ENCODE assay signal across 22 mouse cellular contexts in the genomic region with DNA sequence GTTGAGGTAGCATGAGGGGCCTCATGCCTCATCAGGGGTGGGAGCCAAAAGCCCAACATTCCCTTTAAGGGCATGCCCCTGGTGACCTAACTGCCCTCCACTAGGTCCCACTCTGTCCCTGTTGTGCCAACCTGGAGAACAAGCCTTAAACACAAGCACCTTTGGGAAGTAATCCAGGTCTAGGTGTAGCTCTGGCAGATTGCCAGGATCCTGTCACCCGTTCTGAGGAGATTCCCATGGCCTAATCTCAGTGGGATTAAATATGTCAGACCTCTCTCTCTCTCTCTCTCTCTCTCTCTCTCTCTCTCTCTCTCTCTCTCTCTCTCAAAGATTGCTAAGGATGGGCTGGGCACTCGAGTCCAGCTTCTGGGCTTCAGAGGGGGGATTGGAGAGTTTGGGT. TPM values are rescaled to one million over a fixed set of nuclear protein-coding genes. Genes with fewer than 3 reads are reported as not detected.
A peak's percentile ranks its signal among the peaks of the same experiment; 100 is the strongest.
DNase-seq lines count a peak whose midpoint lies in the region; ATAC-seq and TF ChIP-seq lines count a peak whose summit lies in the region.
"Had no signal": no experiment of that assay in that cellular context is flagged by ENCODE, and none has a peak within 500 bp of the region (broad histone marks: within the 10 kb centered on the region; RNA-seq: fewer than 3 reads in every experiment).

No protein-coding gene starts in this region.

- H3K9me3 ChIP-seq in heart, embryonic 14.5 days (ENCODE audit: control insufficient read depth, low read length) = no peaks in the 10 kb centered on the region
- no peaks in the 10 kb centered on the region for H3K9me3 ChIP-seq in heart, postnatal 0 days (replicated peaks; ENCODE audit: control insufficient read depth, low read length)
- H3K9me3 ChIP-seq: forebrain, embryonic 10.5 days; G1E; lung, embryonic 15.5 days; midbrain, embryonic 13.5 days; neural tube, embryonic 12.5 days had no signal

- ATAC-seq in heart, embryonic 14.5 days (ENCODE audit: insufficient number of reproducible peaks, insufficient read depth, low FRiP score, low read depth) = no peak
- ATAC-seq in heart, postnatal 0 days (ENCODE audit: insufficient read depth, low read depth) = no peak
- ATAC-seq: activated CD4-positive, CD25-positive, alpha-beta regulatory T cell, adult 4 months; hindbrain, embryonic 16.5 days; intestine, embryonic 16.5 days; midbrain, embryonic 13.5 days had no signal

- peaks cover 16% of the 10 kb centered on the region; the same call in 1 of the 2 replicates for H3K36me3 ChIP-seq in heart, embryonic 14.5 days (ENCODE audit: control insufficient read depth, insufficient read depth, low read length)
- no peaks in the 10 kb centered on the region; the same call in 1 of the 2 replicates for H3K36me3 ChIP-seq in heart, postnatal 0 days (replicated peaks; ENCODE audit: control insufficient read depth, insufficient read depth, low read length)
- H3K36me3 ChIP-seq: forebrain, embryonic 10.5 days; G1E; lung, embryonic 15.5 days; midbrain, embryonic 13.5 days; neural tube, embryonic 12.5 days had no signal

- no peaks in the 10 kb centered on the region for H3K27me3 ChIP-seq in heart, embryonic 14.5 days (ENCODE audit: control insufficient read depth, insufficient read depth, low read length)
- no peaks in the 10 kb centered on the region for H3K27me3 ChIP-seq in heart, postnatal 0 days (ENCODE audit: control insufficient read depth, insufficient read depth, low read length)
- H3K27me3 ChIP-seq: neural tube, embryonic 12.5 days had no signal

- intact Hi-C loops in gastrocnemius, adult 2 months (cut with DNase I) = no loop called here
- intact Hi-C loops in gastrocnemius, postnatal 36 days (cut with DNase I) = no loop called here
- intact Hi-C loops in heart, postnatal 25 days (cut with DNase I) = no loop called here

- DNase-seq in gastrocnemius, adult 2 months = no peak
- DNase-seq in gastrocnemius, postnatal 36 days = no peak
- DNase-seq in heart, postnatal 25 days (ENCODE audit: low spot score) = no peak
- peak; percentile 36 to 55 for DNase-seq in lung, adult 18-20 months
- no peak for DNase-seq in lung, postnatal 25 days (ENCODE audit: low spot score)
- DNase-seq in heart, postnatal 0 days (ENCODE audit: low spot score) = no peak
- DNase-seq in adrenal gland, adult 2 months = no peak
- DNase-seq: cerebellum, adult 11 months; kidney, postnatal 4 days; left cerebral cortex, postnatal 4 days; thymus, postnatal 4 days had no signal

- TF ChIP-seq CTCF in gastrocnemius, adult 2 months (IDR thresholded peaks at IDR 0.05) = no peak
- no peak for TF ChIP-seq CTCF in heart, postnatal 0 days (IDR thresholded peaks at IDR 0.05; ENCODE audit: low read depth)

- H3K4me2 ChIP-seq in heart, embryonic 14.5 days (ENCODE audit: low read length) = no peak overlapping the region
- no peak overlapping the region for H3K4me2 ChIP-seq in heart, postnatal 0 days (ENCODE audit: low read depth, low read length)
- H3K4me2 ChIP-seq: liver, embryonic 11.5 days; lung, embryonic 15.5 days; midbrain, embryonic 13.5 days; neural tube, embryonic 12.5 days had no signal

- 17% methylated on average over 2 of the region's 2 CpGs for WGBS in heart, embryonic 14.5 days
- WGBS in heart, postnatal 0 days = 25% methylated on average over 2 of the region's 2 CpGs

- TF ChIP-seq EP300 in heart, postnatal 0 days (IDR thresholded peaks at IDR 0.05; ENCODE audit: low read depth) = no peak

- peaks cover 51 to 75% of the 10 kb centered on the region in 2 experiments for H3K4me1 ChIP-seq in heart, embryonic 14.5 days (ENCODE audit: control insufficient read depth in 2 of 2, insufficient read depth in 2 of 2, low read length in 2 of 2)
- H3K4me1 ChIP-seq in heart, postnatal 0 days (ENCODE audit: control insufficient read depth, insufficient read depth) = peaks cover 60% of the 10 kb centered on the region

- H3K9ac ChIP-seq in heart, embryonic 14.5 days (ENCODE audit: low read length) = peak overlapping the region; percentile 34; the same call in 1 of the 2 replicates
- H3K9ac ChIP-seq in heart, postnatal 0 days (replicated peaks; ENCODE audit: low read depth, low read length) = no peak overlapping the region
- H3K9ac ChIP-seq: lung, embryonic 15.5 days; midbrain, embryonic 13.5 days; neural tube, embryonic 12.5 days had no signal

- no peak overlapping the region for H3K4me3 ChIP-seq in gastrocnemius, adult 2 months
- no peak overlapping the region for H3K4me3 ChIP-seq in heart, embryonic 14.5 days (ENCODE audit: control insufficient read depth in 1 of 2, insufficient read depth in 1 of 2, low read depth in 1 of 2, low read length in 2 of 2)
- H3K4me3 ChIP-seq in heart, postnatal 0 days (ENCODE audit: low read depth, low read length) = no peak overlapping the region
- H3K4me3 ChIP-seq: forebrain, embryonic 10.5 days; left cerebral cortex, adult 2 months; lung, embryonic 15.5 days; midbrain, embryonic 13.5 days; neural tube, embryonic 12.5 days had no signal

- peak overlapping the region; percentile 73 for H3K27ac ChIP-seq in gastrocnemius, adult 2 months
- peak overlapping the region; percentile 25 to 53 for H3K27ac ChIP-seq in heart, embryonic 14.5 days (replicated peaks in 1 of 2; ENCODE audit: control insufficient read depth in 1 of 2, insufficient read depth in 1 of 2, low read depth in 2 of 2, low read length in 2 of 2)
- H3K27ac ChIP-seq in heart, postnatal 0 days (ENCODE audit: low read depth) = peak overlapping the region; percentile 67
- H3K27ac ChIP-seq: forebrain, embryonic 10.5 days; left cerebral cortex, adult 2 months; lung, embryonic 15.5 days; midbrain, embryonic 13.5 days; neural tube, embryonic 12.5 days had no signal

RNA-seq across cellular contexts. Expression of gene Umps, which starts 35.2 kb away (rescaled TPM):
- 1 to 10 TPM; 5.3 to 7.3 TPM for total RNA-seq in gastrocnemius, adult 2 months (2021)
- total RNA-seq in gastrocnemius, postnatal 36 days (2021) = 1 to 10 TPM; 4.9 to 5.6 TPM
- polyA plus RNA-seq in heart, embryonic 14.5 days (2014; fragmentation: Nextera tagmentation; extraction: Ambion mirVana) = 26.9 and 29.7 TPM in 2 replicates
- 1 to 10 TPM; 9.0 to 9.2 TPM for total RNA-seq in heart, postnatal 25 days (2021)
- total RNA-seq in heart, postnatal 0 days (2014; rRNA removed; ENCODE audit: low replicate concordance) = 14.3 and 15.0 TPM in 2 replicates
- polyA plus RNA-seq in heart, postnatal 0 days (2015; fragmentation: Nextera tagmentation; extraction: Ambion mirVana) = 12.5 and 12.6 TPM in 2 replicates
- 10 to 100 TPM; 36.0 to 44.0 TPM for total RNA-seq in adrenal gland, adult 2 months (2021)
- polyA plus RNA-seq in adrenal gland, adult 2 months (2012; rRNA removed) = 13.1 and 16.9 TPM in 2 replicates

Comparison
In these comparisons a context has a peak if more than half of its experiments do, and no peak if none do; other contexts are left out.
1. DNase-seq: peak in lung, adult 18-20 months (2 of 2); none in gastrocnemius, adult 2 months (single experiment), gastrocnemius, postnatal 36 days (0 of 2), heart, postnatal 25 days (single experiment), lung, postnatal 25 days (single experiment), heart, postnatal 0 days (single experiment) and adrenal gland, adult 2 months (single experiment).
2. Peak in every context shown above with its lines, with median percentiles within 50 percentile points of each other: H3K27ac ChIP-seq.